Mouse (Mus musculus) liver, adult 2 months (tissue): ENCODE data around the gene Tmem131l. TPM values are rescaled to one million over a fixed set of nuclear protein-coding genes. Genes with fewer than 3 reads are reported as not detected.

Source experiments
- DNase-seq: peaks from one replicate; pipeline ENCODE4 v3.0.0-alpha.2; 2011; ENCODE audit warnings: low read depth, low spot score; ENCODE audit errors: extremely low read depth
- H3K27ac ChIP-seq: fragments of 200-500 bp; replicated peaks from 2 replicates; pipeline ENCODE4 v1.5.1; 2012; ENCODE audit warnings: low read depth, mild to moderate bottlenecking, control low read depth, inconsistent platforms, low read length; ENCODE audit not compliant: insufficient read depth
- H3K27me3 ChIP-seq: fragments of 200-500 bp; 2 replicates; pipeline ENCODE4 v1.6.1; 2012; ENCODE audit warnings: mild to moderate bottlenecking, moderate library complexity, low read length, inconsistent platforms; ENCODE audit not compliant: control insufficient read depth, insufficient read depth
- H3K36me3 ChIP-seq: fragments of 200-500 bp; 2 replicates; pipeline ENCODE4 v1.6.1; 2012; ENCODE audit warnings: low read length, inconsistent platforms; ENCODE audit not compliant: control insufficient read depth, insufficient read depth
- H3K4me1 ChIP-seq: fragments of 200-500 bp; 2 replicates; pipeline ENCODE4 v1.6.1; 2011; ENCODE audit warnings: low read length; ENCODE audit not compliant: control insufficient read depth, insufficient read depth
- H3K4me3 ChIP-seq: fragments of 200-500 bp; 2 replicates; pipeline ENCODE4 v1.5.1; 2011; ENCODE audit warnings: low read depth, mild to moderate bottlenecking, control low read depth, low read length, moderate library complexity; ENCODE audit not compliant: insufficient read depth
- H3K79me2 ChIP-seq: fragments of 200-500 bp; 2 replicates; pipeline ENCODE4 v1.6.1; 2012; ENCODE audit warnings: inconsistent platforms, mild to moderate bottlenecking, low read length, moderate library complexity; ENCODE audit not compliant: control insufficient read depth, insufficient read depth
- H3K9ac ChIP-seq: fragments of 200-500 bp; 2 replicates; pipeline ENCODE4 v1.6.1; 2012; ENCODE audit warnings: low read depth, mild to moderate bottlenecking, control low read depth, inconsistent platforms, low read length
- CTCF ChIP-seq: fragments of 200-500 bp; IDR thresholded peaks from 2 replicates; pipeline ENCODE4 v1.5.1; 2011; ENCODE audit warnings: low read depth, low read length, control low read depth
- POLR2A ChIP-seq: fragments of 200-500 bp; IDR thresholded peaks from 2 replicates; pipeline ENCODE4 v1.6.1; 2011; ENCODE audit warnings: low read length, control low read depth; ENCODE audit not compliant: insufficient read depth; ENCODE audit errors: extremely low read depth
- WGBS: fragments of 180-500 bp; shearing (Covaris S2); methylation state at CpG from one replicate; pipeline ENCODE4 v1.1.7; 2018; 5-methylcytosine and 5-hydroxymethylcytosine counted together
- polyA plus RNA-seq: library from polyadenylated mRNA; depleted of rRNA; stranded (reverse); fragments of >200 nt; gene quantifications from 2 replicates; pipeline ENCODE4 v1.2.3, GENCODE M21; 2012
- total RNA-seq: library from RNA; depleted of rRNA; stranded (reverse); fragments of >200 nt; gene quantifications from 2 replicates; pipeline ENCODE4 v1.2.3, GENCODE M21; 2014

The Tmem131l gene
- total and polyA plus RNA-seq, 2 experiments: 15.3 to 21.1 TPM

DNA sequence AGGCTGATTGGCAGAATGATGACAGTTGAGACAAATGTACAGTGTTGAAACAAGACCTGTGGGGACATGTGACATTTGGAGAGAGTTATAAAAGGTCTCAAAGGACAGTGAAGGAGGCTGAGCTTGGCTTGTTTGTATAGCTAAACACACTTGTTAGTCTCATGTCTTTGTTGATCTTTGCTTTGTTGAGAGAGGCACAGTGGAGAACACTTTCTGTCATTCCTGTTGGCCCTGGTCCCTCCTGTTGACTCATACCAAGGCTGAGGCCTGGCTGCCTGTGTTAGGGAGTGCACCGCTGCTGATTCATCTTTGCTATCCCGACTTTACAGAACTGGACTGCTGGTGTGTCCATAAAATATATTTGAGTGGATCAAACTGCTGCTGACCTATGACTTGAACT is 174.8 kb downstream of the Tmem131l start:
- DNase-seq: peak; percentile 98
- WGBS: 23% methylated on average over 2 of the region's 2 CpGs
- TF ChIP-seq CTCF (no peak), POLR2A (no peak)

DNA sequence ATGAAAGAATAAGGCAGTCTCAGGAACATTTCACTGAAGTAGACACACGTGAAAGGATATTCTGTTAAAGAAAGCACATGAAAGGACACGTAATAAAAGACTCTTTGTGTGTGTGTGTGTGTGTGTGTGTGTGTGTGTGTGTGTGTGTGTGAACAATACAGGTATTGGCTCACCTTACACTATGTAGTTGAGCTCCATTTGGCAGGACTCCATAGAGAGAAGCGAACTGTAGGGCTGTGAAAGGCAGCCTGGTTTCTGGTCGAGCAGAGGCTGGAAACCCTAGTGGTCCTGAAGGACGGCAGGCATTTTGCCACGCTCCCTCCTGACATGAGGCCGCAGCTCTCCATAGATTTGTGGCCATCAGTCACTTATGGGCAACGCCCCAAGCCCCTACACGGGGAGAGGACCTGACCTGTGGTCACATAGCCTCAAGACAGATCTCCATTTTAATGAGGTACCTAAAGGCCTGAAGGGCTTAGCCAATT is 175.9 kb downstream of the Tmem131l start:
- H3K36me3 ChIP-seq: no peaks in the 10 kb centered on the region
- no peaks in the 10 kb centered on the region for H3K27me3 ChIP-seq
- no peak overlapping the region for H3K27ac ChIP-seq
- peaks cover 16% of the 10 kb centered on the region for H3K4me1 ChIP-seq
- 95% methylated on average over 9 of the region's 9 CpGs for WGBS
- TF ChIP-seq CTCF (no peak), POLR2A (no peak)
- DNase-seq: no peak
- no peaks in the 10 kb centered on the region for H3K79me2 ChIP-seq
- H3K9ac ChIP-seq: no peak overlapping the region
- H3K4me3 ChIP-seq: no peak overlapping the region

More for the DNA sequence above, 174.8 kb downstream of the Tmem131l start:
- Histone ChIP-seq H3K4me3 (no peak overlapping the region), H3K4me1 (peaks cover 12% of the 10 kb centered on the region), H3K27me3 (no peaks in the 10 kb centered on the region), H3K27ac (peak overlapping the region; percentile 49), H3K36me3 (no peaks in the 10 kb centered on the region), H3K79me2 (no peaks in the 10 kb centered on the region), H3K9ac (no peak overlapping the region)

DNA sequence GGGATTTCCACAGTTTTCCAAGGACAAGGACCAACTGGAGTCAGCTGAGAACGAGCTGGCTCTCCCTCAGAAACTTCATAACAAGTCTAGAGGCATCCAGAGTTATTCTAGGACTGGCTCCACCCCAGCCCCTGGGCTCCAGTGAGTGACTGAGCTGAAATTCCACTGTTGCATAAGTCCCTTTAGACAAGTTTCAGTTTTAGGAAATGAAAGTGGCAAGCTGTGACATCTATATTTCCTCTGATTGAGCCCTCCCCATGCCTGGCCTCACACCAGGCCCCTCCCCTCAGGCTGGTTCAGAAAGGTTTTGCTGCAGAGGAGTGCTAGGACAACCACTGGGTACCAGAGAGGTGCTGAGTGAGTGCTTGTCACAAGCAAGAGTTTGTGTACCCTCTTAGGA is 177.0 kb downstream of the Tmem131l start:
- no peaks in the 10 kb centered on the region for H3K79me2 ChIP-seq
- WGBS: 0% methylated on average over 1 of the region's 1 CpGs
- no peak overlapping the region for H3K4me3 ChIP-seq
- H3K36me3 ChIP-seq: no peaks in the 10 kb centered on the region
- no peak overlapping the region for H3K9ac ChIP-seq
- no peaks in the 10 kb centered on the region for H3K27me3 ChIP-seq
- peak overlapping the region; percentile 69 for H3K27ac ChIP-seq
- peaks cover 16% of the 10 kb centered on the region for H3K4me1 ChIP-seq
- no peak for TF ChIP-seq CTCF
- no peak for TF ChIP-seq POLR2A
- DNase-seq: peak; percentile 87

DNA sequence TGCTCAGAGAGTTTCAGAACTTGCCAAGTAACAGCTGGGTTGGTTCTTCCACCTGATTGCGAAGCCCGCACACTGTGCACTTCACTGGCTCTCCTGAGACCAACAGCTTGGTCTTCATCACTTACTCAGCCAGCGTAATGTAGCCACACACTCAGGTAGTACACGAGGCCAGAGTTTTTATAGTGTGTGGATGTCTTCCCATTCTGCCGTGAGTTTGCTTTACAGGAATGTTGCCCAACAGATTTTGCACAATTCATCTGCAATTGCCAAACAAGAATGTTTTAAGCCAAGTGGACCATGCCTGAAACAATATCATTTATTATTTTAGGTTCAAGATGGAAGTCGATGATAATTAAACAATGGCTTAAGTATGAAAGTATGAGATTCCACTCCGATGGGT is 180.4 kb downstream of the Tmem131l start:
- no peak for TF ChIP-seq POLR2A
- H3K27me3 ChIP-seq: no peaks in the 10 kb centered on the region
- peak; percentile 92 for DNase-seq
- peaks cover 16% of the 10 kb centered on the region for H3K4me1 ChIP-seq
- H3K36me3 ChIP-seq: no peaks in the 10 kb centered on the region
- no peak overlapping the region for H3K9ac ChIP-seq
- WGBS: 40% methylated on average over 7 of the region's 7 CpGs
- no peak overlapping the region for H3K4me3 ChIP-seq
- no peaks in the 10 kb centered on the region for H3K79me2 ChIP-seq
- H3K27ac ChIP-seq: no peak overlapping the region

DNA sequence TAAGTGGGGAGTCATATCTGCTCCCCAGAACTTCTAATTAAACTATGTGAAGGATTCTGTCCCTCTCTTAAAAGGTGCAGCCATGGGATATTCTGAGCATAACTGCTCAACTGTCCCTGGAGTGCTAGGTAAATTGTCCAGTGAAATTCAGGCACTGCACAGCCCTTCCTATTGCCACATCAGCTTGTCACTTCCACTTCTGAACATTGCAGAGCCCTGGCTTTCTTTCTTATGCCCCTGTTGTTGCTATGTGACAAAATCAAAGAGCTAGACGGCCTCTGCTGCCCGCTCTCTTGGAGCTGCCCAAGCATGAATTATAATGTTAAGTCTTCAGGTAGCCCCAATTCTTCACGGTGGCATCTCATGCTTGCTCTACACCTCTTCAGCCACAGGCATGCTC is 180.9 kb downstream of the Tmem131l start:
- H3K36me3 ChIP-seq: no peaks in the 10 kb centered on the region
- WGBS: 71% methylated on average over 3 of the region's 3 CpGs
- TF ChIP-seq CTCF (no peak), POLR2A (no peak)
- H3K27ac ChIP-seq: no peak overlapping the region
- no peak overlapping the region for H3K9ac ChIP-seq
- no peak overlapping the region for H3K4me3 ChIP-seq
- no peaks in the 10 kb centered on the region for H3K79me2 ChIP-seq
- peaks cover 16% of the 10 kb centered on the region for H3K4me1 ChIP-seq
- no peak for DNase-seq
- no peaks in the 10 kb centered on the region for H3K27me3 ChIP-seq

DNA sequence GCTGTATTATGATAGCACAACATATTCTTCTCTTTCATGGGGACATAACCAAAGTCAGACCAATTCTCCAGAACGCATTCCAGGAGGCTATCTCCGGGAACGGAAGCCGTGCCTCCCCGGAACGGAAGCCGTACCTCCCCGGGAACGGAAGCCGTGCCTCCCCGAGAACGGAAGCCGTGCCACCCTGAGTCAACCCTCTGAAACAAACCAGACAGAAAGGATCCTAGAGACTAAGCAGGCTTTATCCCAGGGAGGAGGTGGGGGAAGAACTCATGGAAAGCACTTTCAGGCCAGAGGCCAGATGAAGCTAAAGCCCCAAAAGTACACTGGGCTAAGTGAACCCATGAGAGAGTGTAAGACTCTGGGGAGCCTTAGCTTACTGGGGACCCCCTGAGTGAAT is 182.4 kb downstream of the Tmem131l start:
- H3K36me3 ChIP-seq: no peaks in the 10 kb centered on the region
- H3K4me1 ChIP-seq: peaks cover 9% of the 10 kb centered on the region
- H3K79me2 ChIP-seq: no peaks in the 10 kb centered on the region
- no peak overlapping the region for H3K4me3 ChIP-seq
- no peak overlapping the region for H3K27ac ChIP-seq
- H3K27me3 ChIP-seq: no peaks in the 10 kb centered on the region
- H3K9ac ChIP-seq: no peak overlapping the region
- WGBS: 95% methylated on average over 13 of the region's 13 CpGs
- TF ChIP-seq POLR2A (no peak), CTCF (no peak)
- no peak for DNase-seq
